Mouse (Mus musculus) midbrain, embryonic 14.5 days (tissue): ENCODE data around the gene Sept11. TPM values are rescaled to one million over a fixed set of nuclear protein-coding genes. Genes with fewer than 3 reads are reported as not detected.

Source experiments
- ATAC-seq: fragments of 200-750 bp; cut with Nextera tagmentation; 2 replicates; pipeline ENCODE4 v1.8.0; 2017; ENCODE audit warnings: moderate number of reproducible peaks, moderate library complexity; ENCODE audit not compliant: low FRiP score, low TSS enrichment
- DNase-seq: peaks from one replicate; pipeline ENCODE4 v3.0.0-alpha.2; 2015
- H3K27ac ChIP-seq: fragments of 300-500 bp; sonication (generic); replicated peaks from 2 replicates; pipeline ENCODE4 v1.5.1; 2014; ENCODE audit warnings: mild to moderate bottlenecking, low read depth, low read length, moderate library complexity
- H3K27me3 ChIP-seq: fragments of 300-500 bp; sonication (generic); 2 replicates; pipeline ENCODE4 v1.6.1; 2014; ENCODE audit warnings: low read length, control low read depth, mixed read lengths; ENCODE audit not compliant: control insufficient read depth, insufficient read depth
- H3K36me3 ChIP-seq: fragments of 300-500 bp; sonication (generic); 2 replicates; pipeline ENCODE4 v1.6.1; 2014; ENCODE audit warnings: low read length, control low read depth; ENCODE audit not compliant: control insufficient read depth, insufficient read depth
- H3K4me1 ChIP-seq: fragments of 300-500 bp; sonication (generic); 2 replicates; pipeline ENCODE4 v1.6.1; 2014; ENCODE audit warnings: mild to moderate bottlenecking, antibody characterized with exemption, low read length, control low read depth; ENCODE audit not compliant: control insufficient read depth, insufficient read depth
- H3K4me2 ChIP-seq: fragments of 300-500 bp; sonication (generic); 2 replicates; pipeline ENCODE4 v1.6.1; 2014; ENCODE audit warnings: mild to moderate bottlenecking, low read length, moderate library complexity
- H3K4me3 ChIP-seq: fragments of 300-500 bp; sonication (generic); replicated peaks from 2 replicates; pipeline ENCODE4 v1.5.1; 2014; ENCODE audit warnings: low read depth, low read length
- H3K9ac ChIP-seq: fragments of 300-500 bp; sonication (generic); replicated peaks from 2 replicates; pipeline ENCODE4 v1.6.1; 2014; ENCODE audit warnings: mild to moderate bottlenecking, low read length, moderate library complexity
- H3K9me3 ChIP-seq: fragments of 300-500 bp; sonication (generic); 2 replicates; pipeline ENCODE4 v1.6.1; 2016; ENCODE audit warnings: low read length, control low read depth, mixed read lengths; ENCODE audit not compliant: control insufficient read depth
- WGBS: fragments of 180-500 bp; shearing (Covaris S2); extraction: QIAGEN DNeasy Blood & Tissue Kit; methylation state at CpG from one replicate; pipeline ENCODE4 v1.1.7; 2014; 5-methylcytosine and 5-hydroxymethylcytosine counted together
- polyA plus RNA-seq: library from polyadenylated mRNA; unstranded; fragments of >200 nt; fragmentation: Nextera tagmentation; extraction: Ambion mirVana; gene quantifications from 2 replicates; pipeline ENCODE4 v1.2.1, GENCODE M21; 2014

Sept11 gene
- polyA plus RNA-seq, 1 experiment from 2014 or later: 171 TPM

GRCm38 (mm10) chr5:93163541-93163940 lies 70.3 kb downstream of the Sept11 start:
- H3K4me2 ChIP-seq: no peak overlapping the region
- H3K4me1 ChIP-seq: no peaks in the 10 kb centered on the region
- no peak overlapping the region for H3K9ac ChIP-seq
- H3K27me3 ChIP-seq: no peaks in the 10 kb centered on the region
- no peak overlapping the region for H3K4me3 ChIP-seq
- DNase-seq (peak; percentile 82), ATAC-seq (no peak)
- no peak overlapping the region for H3K27ac ChIP-seq
- 81% methylated on average over 3 of the region's 3 CpGs for WGBS
- H3K36me3 ChIP-seq: peaks cover 74% of the 10 kb centered on the region
- H3K9me3 ChIP-seq: no peaks in the 10 kb centered on the region

- Histone ChIP-seq H3K4me2 (no peak overlapping the region), H3K4me1 (no peaks in the 10 kb centered on the region), H3K36me3 (peaks cover 77% of the 10 kb centered on the region), H3K9me3 (no peaks in the 10 kb centered on the region), H3K27me3 (no peaks in the 10 kb centered on the region), H3K4me3 (no peak overlapping the region), H3K27ac (no peak overlapping the region), H3K9ac (no peak overlapping the region)
- no peak for ATAC-seq
- WGBS: 89% methylated on average over 11 of the region's 11 CpGs
- DNase-seq: no peak
Measured at GRCm38 (mm10) chr5:93167919-93168516, 74.8 kb downstream of the Sept11 start.

DNA sequence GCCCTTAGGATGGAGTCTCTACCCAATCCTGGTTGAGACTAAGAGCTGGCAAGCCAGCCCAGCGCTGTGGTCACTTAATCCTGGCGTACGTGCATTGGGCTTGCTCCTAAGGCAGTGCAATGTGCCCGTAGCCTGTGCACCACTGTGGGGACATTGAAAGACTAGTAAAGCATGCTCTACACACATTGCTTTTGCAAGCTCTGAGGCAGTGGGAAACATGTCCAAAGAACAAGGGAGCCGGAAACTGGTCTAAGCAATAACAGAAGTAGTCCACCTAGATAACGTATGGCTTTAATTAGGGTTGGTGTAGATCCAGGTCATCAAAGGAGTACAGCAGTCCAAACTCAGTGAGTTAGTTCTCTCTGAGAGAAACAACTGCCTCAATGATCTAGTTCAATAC lies 75.4 kb downstream of the Sept11 start:
- H3K4me3 ChIP-seq: no peak overlapping the region
- H3K9ac ChIP-seq: no peak overlapping the region
- no peak for ATAC-seq
- H3K4me2 ChIP-seq: no peak overlapping the region
- 94% methylated on average over 6 of the region's 6 CpGs for WGBS
- H3K36me3 ChIP-seq: peaks cover 80% of the 10 kb centered on the region
- H3K27me3 ChIP-seq: no peaks in the 10 kb centered on the region
- H3K27ac ChIP-seq: no peak overlapping the region
- no peaks in the 10 kb centered on the region for H3K9me3 ChIP-seq
- DNase-seq: no peak
- no peaks in the 10 kb centered on the region for H3K4me1 ChIP-seq

GRCm38 (mm10) chr5:93171420-93171819 lies 78.2 kb downstream of the Sept11 start:
- H3K27me3 ChIP-seq: no peaks in the 10 kb centered on the region
- no peak overlapping the region for H3K4me2 ChIP-seq
- no peak overlapping the region for H3K27ac ChIP-seq
- no peaks in the 10 kb centered on the region for H3K9me3 ChIP-seq
- H3K4me1 ChIP-seq: no peaks in the 10 kb centered on the region
- ATAC-seq (no peak), DNase-seq (no peak)
- no peak overlapping the region for H3K4me3 ChIP-seq
- peaks cover 77% of the 10 kb centered on the region for H3K36me3 ChIP-seq
- 97% methylated on average over 15 of the region's 15 CpGs for WGBS
- H3K9ac ChIP-seq: no peak overlapping the region

DNA sequence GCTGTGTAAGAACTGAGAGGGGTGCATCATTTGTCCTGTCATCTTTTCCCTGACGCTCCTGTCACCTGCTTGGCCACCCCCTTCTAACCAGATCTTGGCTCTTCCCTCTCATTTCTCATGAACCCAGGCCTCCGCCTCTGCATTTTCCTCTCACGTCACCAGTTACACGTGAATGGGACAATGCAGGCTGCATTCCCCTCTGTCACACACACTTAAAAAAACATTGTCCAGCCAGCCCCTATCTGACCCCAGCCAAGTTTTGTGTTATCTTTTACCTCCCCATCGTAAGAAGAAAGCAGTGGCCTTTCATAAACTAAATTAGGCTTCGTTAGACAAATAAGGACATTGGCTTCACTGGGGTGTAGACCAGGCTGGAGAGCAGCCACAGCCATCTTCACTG lies 79.3 kb downstream of the Sept11 start:
- Histone ChIP-seq H3K27ac (no peak overlapping the region), H3K27me3 (no peaks in the 10 kb centered on the region), H3K4me2 (no peak overlapping the region), H3K36me3 (peaks cover 75% of the 10 kb centered on the region), H3K9ac (no peak overlapping the region), H3K4me3 (no peak overlapping the region), H3K4me1 (no peaks in the 10 kb centered on the region), H3K9me3 (no peaks in the 10 kb centered on the region)
- DNase-seq (no peak), ATAC-seq (no peak)
- WGBS: 92% methylated on average over 6 of the region's 6 CpGs

DNA sequence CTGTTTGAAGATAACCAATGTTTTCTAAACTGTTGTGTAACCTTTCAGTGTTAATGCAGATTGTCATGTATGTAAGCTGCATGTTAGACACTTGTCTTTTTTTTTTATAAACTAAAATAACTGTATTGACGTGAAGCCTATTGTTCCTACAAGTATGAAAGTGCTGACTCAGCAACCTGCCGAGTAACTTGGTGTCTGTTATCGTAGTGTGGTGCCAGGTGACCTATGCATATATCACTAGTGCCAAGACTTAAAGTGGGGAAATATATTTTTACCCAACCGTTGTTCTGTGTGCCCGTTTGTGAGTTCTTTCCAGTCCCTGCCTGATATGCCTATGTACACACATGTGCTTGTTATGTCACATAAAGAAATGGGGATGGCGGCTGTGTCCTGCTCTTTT lies 81.4 kb downstream of the Sept11 start:
- ATAC-seq (no peak), DNase-seq (no peak)
- Histone ChIP-seq H3K36me3 (peaks cover 67% of the 10 kb centered on the region), H3K4me1 (no peaks in the 10 kb centered on the region), H3K27me3 (no peaks in the 10 kb centered on the region), H3K27ac (no peak overlapping the region), H3K4me3 (no peak overlapping the region), H3K9ac (no peak overlapping the region), H3K9me3 (no peaks in the 10 kb centered on the region), H3K4me2 (no peak overlapping the region)
- 91% methylated on average over 6 of the region's 6 CpGs for WGBS

DNA sequence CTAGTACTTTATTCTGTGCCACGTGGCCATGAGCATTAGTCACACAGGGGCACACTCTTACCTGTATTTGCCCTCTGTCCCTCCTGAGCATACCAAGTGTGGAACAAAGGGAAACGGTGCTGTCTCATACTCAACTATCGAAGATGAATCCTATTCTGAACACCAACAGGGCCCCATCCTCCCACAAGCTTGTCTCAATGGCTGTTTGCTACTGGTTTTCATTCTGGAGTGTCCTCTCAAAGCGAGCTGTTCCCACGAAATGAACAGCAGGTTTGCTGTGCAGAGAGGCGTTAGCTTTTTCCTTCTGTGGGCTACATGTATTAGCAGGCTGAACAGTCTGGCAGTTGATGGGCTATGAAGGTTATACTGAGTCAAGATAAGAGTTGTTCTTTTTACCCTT lies 85.4 kb downstream of the Sept11 start:
- no peak overlapping the region for H3K4me2 ChIP-seq
- no peaks in the 10 kb centered on the region for H3K4me1 ChIP-seq
- peaks cover 64% of the 10 kb centered on the region for H3K36me3 ChIP-seq
- no peak overlapping the region for H3K9ac ChIP-seq
- no peaks in the 10 kb centered on the region for H3K9me3 ChIP-seq
- H3K4me3 ChIP-seq: no peak overlapping the region
- 89% methylated on average over 6 of the region's 6 CpGs for WGBS
- DNase-seq (no peak), ATAC-seq (no peak)
- H3K27me3 ChIP-seq: no peaks in the 10 kb centered on the region
- H3K27ac ChIP-seq: no peak overlapping the region

GRCm38 (mm10) chr5:93180252-93180651 lies 87.0 kb downstream of the Sept11 start:
- DNase-seq: peak; percentile 47
- no peak overlapping the region for H3K4me2 ChIP-seq
- no peak overlapping the region for H3K27ac ChIP-seq
- H3K9ac ChIP-seq: no peak overlapping the region
- no peak for ATAC-seq
- H3K4me1 ChIP-seq: no peaks in the 10 kb centered on the region
- WGBS: 83% methylated on average over 2 of the region's 2 CpGs
- H3K36me3 ChIP-seq: peaks cover 67% of the 10 kb centered on the region
- no peaks in the 10 kb centered on the region for H3K27me3 ChIP-seq
- no peak overlapping the region for H3K4me3 ChIP-seq
- no peaks in the 10 kb centered on the region for H3K9me3 ChIP-seq

DNA sequence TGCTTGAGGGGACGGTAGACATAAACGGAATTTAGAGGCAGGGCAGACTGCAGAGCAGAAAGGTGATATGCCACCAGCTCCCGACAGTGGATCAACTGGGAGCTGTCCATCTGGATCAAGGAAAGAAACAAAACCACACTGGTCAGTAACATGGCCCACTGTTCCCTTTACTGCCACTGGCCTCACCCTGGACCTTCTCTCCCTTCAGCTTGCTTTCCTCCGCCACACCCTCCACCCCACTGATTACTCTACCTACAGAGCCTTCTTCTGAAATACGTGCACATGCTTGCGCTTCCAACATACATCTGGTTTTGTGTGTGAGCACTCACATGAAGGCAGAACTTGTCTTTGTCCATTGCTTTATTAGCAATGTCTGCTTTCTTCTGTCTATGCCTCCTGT lies 90.1 kb downstream of the Sept11 start:
- Histone ChIP-seq H3K4me3 (no peak overlapping the region), H3K27ac (no peak overlapping the region), H3K36me3 (peaks cover 76% of the 10 kb centered on the region), H3K9me3 (no peaks in the 10 kb centered on the region), H3K9ac (no peak overlapping the region), H3K4me2 (no peak overlapping the region), H3K27me3 (no peaks in the 10 kb centered on the region), H3K4me1 (no peaks in the 10 kb centered on the region)
- ATAC-seq (no peak), DNase-seq (no peak)
- WGBS: 85% methylated on average over 6 of the region's 6 CpGs
